Mouse (Mus musculus) midbrain, embryonic 12.5 days (tissue): ENCODE measurements around the gene Nudt17. TPM values are rescaled to one million over a fixed set of nuclear protein-coding genes. Genes with fewer than 3 reads are reported as not detected.

Experiments used
- ATAC-seq: fragments of 200-750 bp; cut with Nextera tagmentation; 2 replicates; pipeline ENCODE4 v1.8.0; 2017; ENCODE audit warnings: low read depth, moderate TSS enrichment, moderate library complexity; ENCODE audit not compliant: low FRiP score
- H3K27ac ChIP-seq: fragments of 300-500 bp; sonication (generic); replicated peaks from 2 replicates; pipeline ENCODE4 v1.5.1; 2016; ENCODE audit warnings: mild to moderate bottlenecking
- H3K27me3 ChIP-seq: fragments of 300-500 bp; sonication (generic); 2 replicates; pipeline ENCODE4 v1.6.1; 2016; ENCODE audit warnings: mild to moderate bottlenecking
- H3K36me3 ChIP-seq: fragments of 300-500 bp; sonication (generic); 2 replicates; pipeline ENCODE4 v1.6.1; 2016
- H3K4me1 ChIP-seq: fragments of 300-500 bp; sonication (generic); 2 replicates; pipeline ENCODE4 v1.6.1; 2016
- H3K4me2 ChIP-seq: fragments of 300-500 bp; sonication (generic); replicated peaks from 2 replicates; pipeline ENCODE4 v1.6.1; 2016; ENCODE audit warnings: mild to moderate bottlenecking, moderate library complexity
- H3K4me3 ChIP-seq: fragments of 300-500 bp; sonication (generic); 2 replicates; pipeline ENCODE4 v1.5.1; 2016; ENCODE audit warnings: mild to moderate bottlenecking
- H3K9ac ChIP-seq: fragments of 300-500 bp; sonication (generic); replicated peaks from 2 replicates; pipeline ENCODE4 v1.6.1; 2016; ENCODE audit warnings: mild to moderate bottlenecking, moderate library complexity
- H3K9me3 ChIP-seq: fragments of 300-500 bp; sonication (generic); 2 replicates; pipeline ENCODE4 v1.6.1; 2016; ENCODE audit warnings: mild to moderate bottlenecking
- WGBS: fragments of 180-500 bp; shearing (Covaris S2); methylation state at CpG from one replicate; pipeline ENCODE4 v1.1.7; 2016; 5-methylcytosine and 5-hydroxymethylcytosine counted together
- polyA plus RNA-seq: library from polyadenylated mRNA; unstranded; fragments of >200 nt; fragmentation: Nextera tagmentation; extraction: Ambion mirVana; gene quantifications from 2 replicates; pipeline ENCODE4 v1.2.1, GENCODE M21; 2016

The Nudt17 gene
- polyA plus RNA-seq, 1 experiment from 2014 or later = 13.0 TPM

DNA sequence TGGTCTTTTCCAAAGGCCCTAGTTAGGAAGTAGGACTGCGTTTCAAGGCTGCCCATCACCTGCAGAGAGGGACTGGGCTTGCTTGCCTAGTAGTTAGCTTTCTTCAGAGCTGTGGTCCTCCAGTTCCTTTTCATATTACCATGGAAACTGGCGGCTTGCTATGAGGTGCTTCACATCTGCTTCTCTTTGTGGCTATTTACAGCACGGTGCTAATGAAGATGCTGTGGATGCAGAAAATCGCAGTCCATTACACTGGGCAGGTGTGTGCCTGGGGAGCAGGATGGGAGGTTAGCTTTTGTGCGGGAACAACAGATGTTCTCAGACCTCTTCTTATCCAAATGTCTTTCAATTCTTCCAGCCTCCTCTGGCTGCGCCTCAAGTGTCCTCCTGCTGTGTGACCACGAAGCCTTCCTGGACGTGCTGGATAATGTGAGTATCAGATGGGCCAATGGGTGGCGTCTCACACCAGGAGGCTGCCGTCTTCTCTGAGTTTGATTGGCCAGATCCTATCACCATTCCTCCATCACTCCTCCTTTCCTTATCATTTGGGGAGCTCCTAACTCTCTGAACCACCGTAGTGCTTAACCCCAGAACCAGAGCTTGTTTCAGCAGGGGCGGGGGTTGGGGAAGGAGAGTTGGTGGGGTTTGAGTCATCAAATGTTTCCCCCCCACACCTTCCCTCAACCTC lies 27.9 kb downstream of the Nudt17 start:
- 17% methylated on average over 12 of the region's 12 CpGs for WGBS
- Histone ChIP-seq H3K27ac (no peak overlapping the region), H3K9me3 (no peaks in the 10 kb centered on the region), H3K4me2 (no peak overlapping the region), H3K36me3 (no peaks in the 10 kb centered on the region), H3K27me3 (peaks cover 58% of the 10 kb centered on the region), H3K4me1 (peaks cover 6% of the 10 kb centered on the region), H3K4me3 (no peak overlapping the region), H3K9ac (no peak overlapping the region)
- ATAC-seq = no peak

DNA sequence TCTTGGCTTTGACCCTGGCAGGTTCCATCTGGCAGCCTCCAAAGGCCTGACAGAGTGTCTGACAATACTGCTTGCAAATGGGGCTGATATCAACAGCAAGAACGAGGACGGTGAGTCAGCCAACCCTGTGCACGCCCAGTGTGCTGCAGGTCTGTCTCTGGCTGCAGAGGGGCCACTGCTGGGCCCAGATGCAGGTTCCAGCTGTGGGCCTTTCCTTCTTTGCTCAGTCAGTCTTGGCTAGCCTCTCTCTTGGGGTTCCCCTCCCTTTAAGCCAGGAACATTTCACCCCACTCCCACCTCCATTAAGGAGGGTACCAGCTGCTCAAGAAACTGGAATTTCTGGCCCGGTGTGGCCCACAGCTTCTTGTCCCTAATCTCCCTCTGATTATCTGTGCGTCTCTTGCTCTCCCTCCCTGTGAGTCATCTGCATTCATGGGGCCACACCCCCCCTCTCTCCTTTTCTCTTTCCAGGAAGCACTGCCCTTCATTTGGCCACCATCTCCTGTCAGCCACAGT lies 29.1 kb downstream of the Nudt17 start:
- H3K4me3 ChIP-seq = no peak overlapping the region
- H3K36me3 ChIP-seq = no peaks in the 10 kb centered on the region
- ATAC-seq = no peak
- peaks cover 6% of the 10 kb centered on the region; the same call in 1 of the 2 replicates for H3K4me1 ChIP-seq
- peaks cover 46% of the 10 kb centered on the region for H3K27me3 ChIP-seq
- WGBS = 14% methylated on average over 5 of the region's 5 CpGs
- no peak overlapping the region for H3K4me2 ChIP-seq
- no peak overlapping the region for H3K27ac ChIP-seq
- H3K9ac ChIP-seq = no peak overlapping the region
- H3K9me3 ChIP-seq = no peaks in the 10 kb centered on the region

DNA sequence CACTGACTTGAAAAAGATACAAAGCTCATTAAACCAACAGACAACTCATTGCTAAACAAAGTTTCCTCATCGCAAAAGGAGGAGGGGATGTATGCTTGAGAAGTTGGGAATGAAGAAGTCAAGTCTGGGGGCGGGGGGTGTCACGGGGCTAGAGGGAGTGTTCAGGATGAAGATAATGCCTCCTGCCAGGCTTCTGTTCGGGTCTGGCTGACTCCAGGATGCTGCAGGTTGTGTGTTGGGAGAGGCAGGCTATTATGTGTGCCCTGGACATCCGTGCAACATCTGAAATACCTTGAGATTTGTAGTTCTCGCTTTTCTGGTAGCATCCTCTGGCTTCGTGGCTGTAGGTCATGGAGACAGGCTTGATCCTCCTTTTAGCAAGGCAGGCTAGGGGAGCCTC lies 29.9 kb downstream of the Nudt17 start:
- WGBS = 70% methylated on average over 7 of the region's 7 CpGs
- H3K27me3 ChIP-seq = peaks cover 39% of the 10 kb centered on the region
- no peak overlapping the region for H3K27ac ChIP-seq
- H3K4me1 ChIP-seq = peaks cover 6% of the 10 kb centered on the region; the same call in 1 of the 2 replicates
- H3K9ac ChIP-seq = no peak overlapping the region
- no peak overlapping the region for H3K4me2 ChIP-seq
- no peaks in the 10 kb centered on the region for H3K36me3 ChIP-seq
- ATAC-seq = no peak
- H3K9me3 ChIP-seq = no peaks in the 10 kb centered on the region
- H3K4me3 ChIP-seq = no peak overlapping the region

DNA sequence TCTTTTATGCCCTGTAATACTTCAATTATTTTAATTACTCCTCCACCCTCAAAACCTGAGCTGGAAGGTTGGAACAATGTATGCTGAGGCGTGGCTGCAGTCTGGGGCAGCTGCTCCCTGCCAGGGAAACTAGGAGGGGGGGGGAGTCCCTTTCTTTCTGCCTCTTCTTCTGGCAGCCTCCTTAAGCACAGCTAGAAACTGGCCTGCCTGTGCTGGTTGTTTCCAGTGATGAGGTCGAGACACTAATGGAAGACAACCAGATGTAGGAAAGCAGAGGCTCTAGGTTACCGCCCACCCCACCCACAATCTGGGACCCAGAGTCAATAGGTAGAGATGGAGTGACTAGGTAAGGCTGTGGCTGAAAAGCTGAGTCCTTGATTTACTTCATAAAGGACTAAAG lies 32.7 kb downstream of the Nudt17 start:
- Histone ChIP-seq H3K9me3 (no peaks in the 10 kb centered on the region), H3K4me2 (no peak overlapping the region), H3K27me3 (peaks cover 31% of the 10 kb centered on the region), H3K9ac (no peak overlapping the region), H3K36me3 (no peaks in the 10 kb centered on the region), H3K27ac (no peak overlapping the region), H3K4me3 (no peak overlapping the region), H3K4me1 (peaks cover 6% of the 10 kb centered on the region; the same call in 1 of the 2 replicates)
- ATAC-seq = no peak
- WGBS = 31% methylated on average over 3 of the region's 3 CpGs

DNA sequence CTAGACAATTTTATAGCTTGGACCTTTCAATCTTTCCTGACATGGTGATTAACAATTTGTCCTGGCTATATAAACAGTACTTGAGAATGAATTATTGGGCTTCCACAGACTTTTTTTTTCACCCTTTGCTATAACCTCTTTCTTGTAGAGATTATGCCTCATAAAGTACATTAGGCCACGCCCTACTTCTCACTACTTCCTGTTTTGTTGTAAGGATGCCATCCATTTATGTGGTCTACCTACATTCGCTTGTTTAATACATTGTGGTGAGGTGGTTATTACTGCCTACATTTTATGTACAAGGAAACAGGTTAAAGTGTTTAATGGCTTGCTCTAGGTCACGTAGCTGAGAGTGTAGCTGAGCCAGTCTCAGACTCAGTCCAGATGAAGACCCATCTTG lies 33.2 kb downstream of the Nudt17 start:
- H3K4me2 ChIP-seq = no peak overlapping the region
- H3K9ac ChIP-seq = no peak overlapping the region
- H3K36me3 ChIP-seq = no peaks in the 10 kb centered on the region
- no peak overlapping the region for H3K4me3 ChIP-seq
- H3K27ac ChIP-seq = no peak overlapping the region
- peaks cover 10% of the 10 kb centered on the region; the same call in 1 of the 2 replicates for H3K4me1 ChIP-seq
- H3K9me3 ChIP-seq = no peaks in the 10 kb centered on the region
- WGBS = 87% methylated on average over 3 of the region's 3 CpGs
- ATAC-seq = no peak
- H3K27me3 ChIP-seq = peaks cover 31% of the 10 kb centered on the region

DNA sequence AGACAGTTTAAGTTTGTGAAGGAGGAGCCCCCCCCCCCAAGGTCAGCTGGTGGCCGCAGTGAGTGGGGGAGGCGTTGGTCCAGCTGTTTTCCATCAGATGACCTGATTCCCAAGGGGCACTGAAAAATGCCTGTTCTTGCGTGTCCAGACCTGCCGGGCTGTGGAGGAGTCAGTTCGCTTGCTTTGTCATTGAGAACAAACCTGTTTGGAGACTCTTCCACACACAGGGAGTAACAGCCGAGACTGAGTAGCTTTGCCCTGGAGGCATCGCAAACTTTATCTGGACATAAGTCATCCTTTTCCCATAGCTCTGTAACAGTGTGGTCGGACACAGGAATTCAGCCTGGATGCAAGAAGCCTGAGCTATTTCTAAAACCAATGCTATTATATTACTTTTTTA lies 33.9 kb downstream of the Nudt17 start:
- H3K27ac ChIP-seq = no peak overlapping the region
- no peak for ATAC-seq
- no peak overlapping the region for H3K4me3 ChIP-seq
- WGBS = 59% methylated on average over 8 of the region's 8 CpGs
- H3K4me2 ChIP-seq = no peak overlapping the region
- H3K36me3 ChIP-seq = no peaks in the 10 kb centered on the region
- peaks cover 24% of the 10 kb centered on the region for H3K27me3 ChIP-seq
- H3K9me3 ChIP-seq = no peaks in the 10 kb centered on the region
- peaks cover 11% of the 10 kb centered on the region; the same call in 1 of the 2 replicates for H3K4me1 ChIP-seq
- no peak overlapping the region for H3K9ac ChIP-seq

DNA sequence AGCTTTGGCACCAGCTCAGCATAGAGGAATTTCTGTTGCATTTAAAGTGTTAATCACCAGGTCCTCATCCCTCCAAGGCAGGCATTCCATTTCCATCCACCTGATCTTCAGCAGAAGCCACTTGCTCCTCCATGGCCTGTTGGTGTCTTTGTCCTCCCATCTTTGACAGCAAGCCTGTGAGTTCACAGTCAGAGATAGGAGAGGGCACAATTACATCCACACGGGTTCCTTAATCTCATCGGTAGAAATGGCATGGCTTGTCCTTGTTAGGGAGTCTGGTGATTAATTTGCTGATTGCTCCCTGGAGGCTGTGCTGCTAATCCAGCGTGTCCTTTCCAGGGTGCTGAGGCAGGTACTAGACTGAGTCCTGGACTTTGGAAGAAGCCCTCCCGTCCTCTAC lies 34.8 kb downstream of the Nudt17 start:
- no peak for ATAC-seq

DNA sequence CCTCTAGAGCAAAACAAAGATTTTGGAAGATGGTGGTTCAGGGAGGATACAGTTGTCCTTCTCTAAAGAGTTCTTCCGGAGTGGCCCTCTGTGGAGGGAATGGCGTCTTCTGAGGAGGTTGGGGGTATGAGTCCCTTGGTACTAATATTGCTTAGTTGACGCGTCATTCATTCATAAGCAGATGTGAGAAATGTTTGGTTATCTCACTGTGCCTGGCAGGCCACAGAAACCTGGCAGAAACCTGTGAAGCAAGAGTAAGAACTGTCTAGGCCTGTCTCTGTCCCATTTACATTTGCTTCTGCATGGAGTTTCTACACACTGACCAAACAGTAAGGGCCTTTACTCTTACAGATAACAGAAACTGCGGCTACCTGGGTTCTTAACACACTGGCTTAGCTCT lies 36.8 kb downstream of the Nudt17 start:
- H3K36me3 ChIP-seq = no peaks in the 10 kb centered on the region
- no peaks in the 10 kb centered on the region for H3K9me3 ChIP-seq
- H3K4me1 ChIP-seq = peaks cover 11% of the 10 kb centered on the region; the same call in 1 of the 2 replicates
- H3K9ac ChIP-seq = no peak overlapping the region
- H3K27ac ChIP-seq = no peak overlapping the region
- no peak for ATAC-seq
- no peak overlapping the region for H3K4me3 ChIP-seq
- H3K27me3 ChIP-seq = peaks cover 14% of the 10 kb centered on the region
- H3K4me2 ChIP-seq = no peak overlapping the region
- 94% methylated on average over 5 of the region's 5 CpGs for WGBS

More for the DNA sequence above, 34.8 kb downstream of the Nudt17 start:
- Histone ChIP-seq H3K4me1 (peaks cover 11% of the 10 kb centered on the region; the same call in 1 of the 2 replicates), H3K4me3 (no peak overlapping the region), H3K27ac (no peak overlapping the region), H3K36me3 (no peaks in the 10 kb centered on the region), H3K4me2 (no peak overlapping the region), H3K9ac (no peak overlapping the region), H3K27me3 (peaks cover 17% of the 10 kb centered on the region), H3K9me3 (no peaks in the 10 kb centered on the region)
- WGBS = 70% methylated on average over 4 of the region's 4 CpGs

DNA sequence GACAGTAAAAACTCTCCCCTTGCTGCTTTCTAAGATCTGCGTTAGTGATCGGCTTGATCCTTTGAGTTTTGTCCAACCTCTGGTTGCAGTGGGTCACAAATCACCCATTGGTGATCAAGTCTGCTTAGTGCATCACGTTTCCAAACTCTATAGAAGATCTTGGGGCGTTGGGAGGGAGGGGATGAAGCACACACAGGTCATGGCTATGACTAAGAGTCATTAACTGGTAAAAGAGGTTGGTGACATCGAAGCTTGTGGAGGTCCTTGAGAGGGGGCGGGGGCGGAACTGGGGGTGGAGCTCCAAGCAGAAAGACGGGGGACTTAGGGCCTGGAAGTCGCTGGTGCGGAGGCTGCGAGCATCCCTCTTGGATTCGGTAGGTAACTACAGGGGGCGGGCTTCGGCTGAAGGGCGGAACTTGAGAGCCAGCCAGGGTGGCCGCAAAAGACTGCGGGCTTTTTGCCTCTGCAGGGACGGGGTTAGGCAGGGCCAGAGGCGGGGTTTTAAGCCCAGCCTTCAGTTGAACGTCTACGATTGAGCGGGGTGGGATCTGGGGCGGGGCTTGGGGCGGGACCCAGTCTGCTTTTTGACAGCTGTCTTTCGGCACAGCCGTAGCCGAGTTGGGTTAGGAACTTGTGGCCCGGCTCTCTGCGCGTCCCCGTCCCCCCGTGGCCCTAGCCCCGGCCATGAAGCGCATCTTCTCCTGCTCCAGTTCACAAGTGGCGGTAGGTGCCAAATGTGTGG lies 38.5 kb downstream of the Nudt17 start, which contains the start of gene Ankrd35:
TSS of gene Ankrd35 (plus strand) at position 405 of the 742 bp plus-strand sequence.
- Histone ChIP-seq H3K9me3 (no peaks in the 10 kb centered on the region), H3K27me3 (peaks cover 14% of the 10 kb centered on the region), H3K4me1 (peaks cover 5% of the 10 kb centered on the region; the same call in 1 of the 2 replicates), H3K36me3 (no peaks in the 10 kb centered on the region), H3K9ac (peak within 1 kb of the TSS; percentile 41), H3K27ac (no peak within 1 kb of the TSS), H3K4me3 (peak within 1 kb of the TSS; percentile 42), H3K4me2 (peak within 1 kb of the TSS; percentile 73)
- 5% methylated on average over 35 of the region's 35 CpGs for WGBS
- ATAC-seq = peak; percentile 92

DNA sequence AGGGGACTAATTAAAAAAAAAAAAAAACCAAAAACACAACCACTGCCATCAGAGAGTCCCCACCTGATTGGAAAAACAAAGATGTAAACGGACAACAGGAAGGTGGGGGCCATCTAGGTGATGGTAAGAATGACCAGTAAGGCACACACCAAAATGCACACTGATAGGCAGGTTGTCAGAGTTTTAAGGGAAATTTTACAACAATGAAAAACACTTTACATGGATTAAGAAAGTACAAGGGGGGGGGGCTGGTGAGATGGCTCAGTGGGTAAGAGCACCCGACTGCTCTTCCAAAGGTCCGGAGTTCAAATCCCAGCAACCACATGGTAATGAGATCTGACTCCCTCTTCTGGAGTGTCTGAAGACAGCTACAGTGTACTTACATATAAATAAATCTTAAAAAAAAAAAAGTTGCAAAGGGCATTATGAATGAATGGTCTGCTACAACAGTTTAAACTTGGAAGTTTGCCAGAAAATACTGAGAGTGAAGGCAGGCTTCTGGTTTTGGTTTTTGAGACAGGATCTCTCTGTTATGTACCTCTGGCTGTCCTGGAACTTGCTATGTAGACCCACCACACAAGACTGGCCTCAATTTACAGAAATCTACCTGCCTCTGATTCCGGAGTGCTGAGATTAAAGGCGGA lies 39.8 kb downstream of the Nudt17 start:
- WGBS = 97% methylated on average over 5 of the region's 5 CpGs
- no peaks in the 10 kb centered on the region for H3K36me3 ChIP-seq
- H3K4me3 ChIP-seq = no peak overlapping the region

DNA sequence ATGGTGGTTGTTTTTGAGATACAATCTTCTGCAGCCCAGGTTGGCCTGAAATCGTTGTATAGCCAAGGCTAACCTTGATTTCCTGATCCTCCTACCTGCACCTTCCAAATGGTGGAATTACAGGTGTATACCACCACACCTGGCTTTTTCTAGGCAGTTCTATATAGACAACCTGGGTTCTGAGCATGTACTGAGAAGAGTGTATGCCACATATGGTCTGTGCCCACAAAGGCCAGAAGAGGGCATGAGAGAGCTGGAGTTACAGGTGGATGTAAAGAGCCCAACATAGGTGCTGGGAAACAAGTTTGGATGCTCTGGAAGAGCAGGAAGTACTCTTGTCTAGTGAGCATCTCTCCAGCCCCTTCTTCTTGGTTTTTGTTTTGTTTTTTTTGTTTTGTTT lies 41.0 kb downstream of the Nudt17 start:
- Histone ChIP-seq H3K27me3 (peaks cover 14% of the 10 kb centered on the region), H3K4me3 (no peak overlapping the region), H3K9ac (no peak overlapping the region), H3K9me3 (no peaks in the 10 kb centered on the region), H3K27ac (no peak overlapping the region), H3K4me2 (no peak overlapping the region), H3K4me1 (peaks cover 15% of the 10 kb centered on the region), H3K36me3 (no peaks in the 10 kb centered on the region)
- 52% methylated on average over 1 of the region's 1 CpGs for WGBS
- no peak for ATAC-seq

More for the DNA sequence above, 39.8 kb downstream of the Nudt17 start:
- Histone ChIP-seq H3K4me1 (peaks cover 9% of the 10 kb centered on the region), H3K9me3 (no peaks in the 10 kb centered on the region), H3K4me2 (no peak overlapping the region), H3K9ac (no peak overlapping the region), H3K27me3 (peaks cover 14% of the 10 kb centered on the region), H3K27ac (no peak overlapping the region)
- no peak for ATAC-seq

DNA sequence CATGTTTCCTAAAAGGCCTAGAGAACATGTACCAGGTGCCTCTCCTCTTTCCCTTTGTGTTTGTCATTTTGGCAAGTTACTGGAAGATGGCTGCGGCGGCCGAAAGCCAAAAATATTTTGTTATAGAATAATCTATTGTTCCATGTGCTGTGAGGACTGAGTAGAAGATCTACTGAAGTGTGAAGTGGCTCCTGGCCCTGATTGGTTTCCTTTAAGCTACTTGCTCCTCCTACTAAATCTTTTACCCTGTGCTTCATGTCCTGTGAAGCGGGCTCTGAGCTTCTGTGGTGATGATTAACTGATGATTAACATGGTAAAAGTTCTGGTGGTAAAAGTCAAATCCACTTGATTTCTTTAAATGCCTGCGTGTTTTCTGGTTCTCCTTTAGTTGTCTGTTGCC lies 41.4 kb downstream of the Nudt17 start:
- no peak for ATAC-seq
- 96% methylated on average over 5 of the region's 5 CpGs for WGBS
- no peak overlapping the region for H3K27ac ChIP-seq

More for the DNA sequence above, 41.4 kb downstream of the Nudt17 start:
- H3K4me2 ChIP-seq = no peak overlapping the region
- no peaks in the 10 kb centered on the region for H3K36me3 ChIP-seq
- no peak overlapping the region for H3K4me3 ChIP-seq
- H3K4me1 ChIP-seq = peaks cover 15% of the 10 kb centered on the region
- no peak overlapping the region for H3K9ac ChIP-seq
- H3K9me3 ChIP-seq = no peaks in the 10 kb centered on the region
- peaks cover 14% of the 10 kb centered on the region for H3K27me3 ChIP-seq
